Mouse (Mus musculus): ENCODE measurements around the gene Hoxa4.

The Hoxa4 gene

DNA sequence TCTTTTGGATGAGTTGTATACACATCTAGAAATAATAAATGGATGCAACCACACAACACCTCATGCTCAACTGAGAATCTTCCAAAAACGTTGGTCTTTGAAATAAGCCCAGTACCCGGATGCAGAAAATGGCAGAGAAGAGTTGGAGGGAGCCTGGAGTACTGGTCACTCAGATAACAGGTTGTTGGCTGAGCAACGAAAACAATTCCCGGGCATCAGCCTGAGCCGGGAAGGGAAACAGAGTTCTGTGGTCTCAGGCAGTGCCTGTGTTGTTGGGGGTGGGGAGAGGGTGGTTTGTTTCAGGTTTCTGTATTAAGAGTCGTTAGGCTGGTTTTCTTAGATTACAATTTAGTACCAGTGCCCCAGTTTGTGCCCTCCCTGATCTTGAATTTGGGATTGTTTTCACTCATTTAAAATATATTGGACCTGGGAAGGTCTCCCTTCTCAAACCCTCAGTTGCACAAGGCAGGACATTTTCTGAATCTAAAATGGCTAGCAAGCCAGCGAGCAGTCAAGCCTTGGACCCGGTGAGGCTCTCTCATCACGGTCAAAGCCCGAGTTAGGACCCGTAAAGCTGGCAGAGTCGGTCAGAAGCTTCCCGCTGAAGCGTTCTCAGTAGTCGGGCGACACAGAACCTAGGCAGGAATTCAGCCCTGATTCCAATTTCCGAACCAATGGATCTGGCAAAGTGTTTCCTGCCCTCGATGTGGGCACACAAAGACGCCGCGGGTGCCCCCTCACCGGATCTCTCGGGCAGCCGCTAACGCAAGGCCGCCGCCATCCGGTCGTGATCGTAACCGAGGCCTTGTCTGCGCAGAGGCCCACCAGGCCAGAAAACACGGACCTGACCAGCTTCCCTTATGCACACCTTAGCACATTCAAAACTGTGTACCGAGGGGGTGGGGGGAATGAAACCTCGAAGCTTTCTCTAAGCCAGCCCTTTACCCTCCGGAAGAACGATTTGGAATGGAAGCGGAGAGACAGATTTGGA, 37.2 kb upstream of the Hoxa4 start:
- no peak for DNase-seq

- no peak for DNase-seq
These were observed 36.1 kb upstream of the Hoxa4 start for GRCm38 (mm10) chr6:52227470-52228222.

GRCm38 (mm10) chr6:52226569-52227257, 35.2 kb upstream of the Hoxa4 start:
- DNase-seq, result no peak

DNA sequence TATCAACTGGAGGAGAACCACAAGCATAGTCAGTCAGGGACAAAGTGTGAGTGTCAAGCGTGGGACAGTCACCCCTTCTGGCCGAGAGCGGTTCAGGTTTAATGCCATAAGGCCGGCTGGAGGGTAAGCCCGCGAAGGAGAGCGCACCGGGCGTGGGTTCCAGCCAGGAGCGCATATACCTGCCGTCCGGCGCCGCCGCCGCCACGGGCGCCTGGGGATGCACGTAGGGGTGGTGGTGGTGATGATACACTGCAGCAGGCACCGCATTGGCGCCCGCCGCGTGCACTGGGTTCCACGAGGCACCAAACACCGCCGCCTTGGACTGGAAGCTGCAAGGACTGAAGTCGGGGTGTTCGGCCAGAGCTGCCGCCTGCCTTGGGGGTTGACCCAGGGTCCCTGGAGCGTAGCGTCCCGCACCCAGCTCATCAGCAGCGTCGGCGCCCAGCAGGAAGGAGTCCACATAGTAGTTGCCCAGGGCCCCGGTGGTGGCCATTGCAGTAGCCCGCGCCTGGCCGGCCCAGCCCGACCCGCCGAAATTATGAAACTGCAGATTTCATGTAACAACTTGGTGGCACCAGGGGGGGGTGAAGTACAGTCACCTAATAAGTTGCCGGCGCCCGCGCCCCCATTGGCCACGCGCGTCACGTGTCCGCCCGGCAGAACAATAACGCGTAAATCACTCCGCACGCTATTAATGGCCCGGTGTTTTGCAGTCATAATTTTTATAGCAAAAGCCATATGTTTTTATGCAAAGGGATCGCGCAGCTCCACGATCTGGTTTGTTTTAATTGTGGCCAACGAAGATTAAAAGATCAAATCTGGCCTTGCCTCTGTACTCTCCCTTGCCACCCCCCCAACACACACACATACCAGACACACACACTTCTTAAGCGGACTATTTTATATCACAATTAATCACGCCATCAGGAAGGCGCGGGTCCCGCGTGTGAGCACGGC, 34.3 kb upstream of the Hoxa4 start:
- DNase-seq, result no peak

GRCm38 (mm10) chr6:52224895-52225611, 33.5 kb upstream of the Hoxa4 start:
- DNase-seq, result no peak

- no peak for DNase-seq
These were observed 32.6 kb upstream of the Hoxa4 start for GRCm38 (mm10) chr6:52223939-52224760.

GRCm38 (mm10) chr6:52222729-52223128, 31.2 kb upstream of the Hoxa4 start:
- no peak for DNase-seq

DNA sequence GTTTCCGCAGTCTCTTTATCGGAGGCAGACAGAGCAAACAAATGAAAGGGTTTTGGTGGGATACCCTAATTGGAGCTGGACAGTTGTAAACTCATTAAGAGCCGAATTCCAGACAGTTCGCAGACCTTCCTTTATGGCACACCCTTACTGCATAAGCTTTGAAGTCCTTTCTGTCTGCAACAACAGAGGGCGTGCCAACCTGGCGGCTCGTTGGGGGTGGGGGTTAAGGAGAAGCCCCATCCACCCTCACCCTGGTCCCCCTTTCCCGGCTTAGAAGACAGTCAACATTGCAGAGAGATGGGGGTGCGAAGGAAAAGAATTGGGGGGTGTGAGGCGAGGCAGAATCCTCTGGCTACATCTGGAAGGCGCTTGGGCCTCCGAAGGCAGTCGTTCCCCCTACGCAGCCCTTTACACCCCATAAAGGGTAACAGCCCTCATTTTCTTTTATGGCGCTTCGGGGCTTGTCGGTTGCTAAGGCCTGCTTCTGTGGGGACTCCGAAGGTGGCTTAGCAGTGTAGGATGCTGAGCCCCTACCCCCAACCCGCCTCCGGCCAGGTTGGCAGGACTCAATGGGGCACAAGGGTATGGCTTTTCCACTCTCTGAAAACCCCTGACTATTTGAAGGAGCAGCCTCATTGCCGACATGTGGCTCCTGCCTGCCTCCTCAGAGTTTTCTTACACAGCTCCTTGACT, 30.6 kb upstream of the Hoxa4 start:
- DNase-seq, result no peak

- peak; percentile 54 for DNase-seq
These were observed 29.9 kb upstream of the Hoxa4 start, which contains the start of gene Hoxa7 for GRCm38 (mm10) chr6:52221337-52221992. Gene Hoxa7, minus strand, starts transcription at chr6:52221854.

- no peak for DNase-seq
These were observed 29.3 kb upstream of the Hoxa4 start for GRCm38 (mm10) chr6:52220865-52221310.

DNA sequence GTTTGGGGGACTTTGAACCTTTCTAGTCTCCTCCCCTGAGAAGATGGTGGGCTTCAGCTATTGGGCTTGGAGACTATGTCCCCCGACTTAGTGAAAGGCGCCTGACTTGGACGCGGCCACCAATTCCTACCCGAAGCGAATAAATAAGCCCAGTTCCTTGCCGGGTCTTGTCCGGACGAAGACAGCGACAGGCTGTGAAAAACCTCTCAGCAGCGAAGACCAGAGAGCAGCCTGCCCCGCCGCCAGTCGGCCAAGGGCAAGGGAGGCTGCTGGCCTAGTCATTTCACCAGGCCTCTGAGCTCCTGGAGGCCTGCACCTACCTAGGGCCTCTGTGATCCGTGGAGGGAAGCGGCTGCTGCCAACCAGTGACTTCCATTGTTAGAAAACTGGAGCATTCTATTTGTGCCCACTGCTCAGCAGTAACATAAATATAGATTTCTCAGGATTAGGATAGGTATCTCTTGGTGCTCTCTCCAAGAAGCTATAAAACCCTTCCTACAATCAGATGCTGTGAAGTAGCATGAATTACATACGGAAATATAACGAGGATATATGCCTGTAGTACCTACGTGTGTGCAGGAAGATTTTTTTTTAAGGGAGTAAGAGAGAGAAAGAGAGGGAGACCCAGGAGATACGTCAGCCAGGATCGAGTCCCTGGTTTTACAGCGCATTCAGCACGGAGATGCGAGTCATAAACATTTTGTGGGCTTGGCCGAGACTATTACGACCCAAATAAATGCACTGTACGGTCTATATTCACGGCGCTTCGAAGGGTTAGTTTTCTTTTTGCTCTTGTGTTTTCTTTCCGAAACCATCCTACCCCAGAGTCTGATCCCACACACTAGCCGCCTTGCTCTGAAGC, 28.7 kb upstream of the Hoxa4 start:
- DNase-seq, result no peak

GRCm38 (mm10) chr6:52219234-52219942, 27.8 kb upstream of the Hoxa4 start:
- no peak for DNase-seq

GRCm38 (mm10) chr6:52218643-52219215, 27.2 kb upstream of the Hoxa4 start:
- no peak for DNase-seq

- no peak for DNase-seq
These were observed 26.5 kb upstream of the Hoxa4 start for GRCm38 (mm10) chr6:52217895-52218642.

DNA sequence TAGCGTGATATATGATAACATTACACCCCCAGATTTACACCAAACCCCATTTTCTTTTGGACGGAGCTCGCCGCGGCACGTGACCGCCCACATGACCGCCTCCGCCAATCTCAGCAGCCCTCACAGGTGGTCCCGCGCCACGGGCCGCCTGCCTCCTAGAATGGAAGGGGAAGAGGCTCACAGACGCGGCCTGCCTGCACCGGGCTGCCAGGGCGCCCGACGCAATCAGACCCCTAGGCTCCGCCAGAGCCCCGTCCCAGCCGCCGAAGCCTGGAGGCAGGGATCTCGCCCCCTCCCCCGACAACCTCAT, 25.9 kb upstream of the Hoxa4 start:
- DNase-seq, result no peak

GRCm38 (mm10) chr6:52216691-52217458, 25.3 kb upstream of the Hoxa4 start:
- no peak for DNase-seq
